Mouse (Mus musculus): Measurements from ENCODE around the gene Rasal1.

DNA sequence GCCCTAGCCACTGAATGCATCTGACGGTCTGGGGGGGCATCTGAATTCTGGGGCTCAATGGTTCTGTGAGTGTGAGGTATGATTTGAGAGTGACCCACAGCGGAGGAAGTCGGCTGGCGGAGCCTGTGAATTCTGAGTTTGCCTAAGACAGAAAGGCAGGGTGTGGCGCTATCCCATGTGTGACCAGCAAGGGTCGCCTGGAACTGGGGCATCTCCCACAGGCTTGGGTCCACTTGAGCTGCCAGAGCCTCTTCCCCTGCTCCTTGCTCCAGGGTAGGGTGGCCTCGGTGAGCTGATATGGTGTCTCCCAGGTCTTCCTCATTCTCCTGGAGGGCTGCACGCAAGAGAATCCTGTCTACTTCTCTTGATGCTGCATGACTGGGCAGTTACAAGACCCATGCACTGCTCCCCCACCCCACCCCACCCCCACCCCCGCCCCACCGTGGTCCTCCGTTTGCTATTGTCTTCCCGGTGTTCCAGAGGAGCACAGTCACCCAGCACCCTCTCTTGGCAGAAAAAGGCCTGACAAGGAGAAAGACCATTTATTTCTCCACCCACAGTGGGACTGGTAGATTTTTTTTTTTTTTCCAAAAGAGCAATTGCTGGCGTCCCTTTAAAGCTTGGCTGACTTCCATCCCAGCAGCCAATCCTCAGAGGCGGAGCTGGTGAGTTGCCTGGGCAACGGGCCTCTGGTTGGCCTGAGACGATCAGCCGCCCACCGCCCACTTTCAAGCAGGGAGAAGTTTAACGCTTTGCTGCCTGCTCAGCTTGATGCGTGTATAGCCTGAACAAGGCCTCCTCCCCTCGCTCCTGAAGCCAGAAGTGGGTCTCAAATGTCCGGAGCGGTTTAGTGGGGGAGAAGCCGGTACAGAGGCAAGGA lies 31.3 kb downstream of the Rasal1 start:
- TF ChIP-seq POLR2A (IDR thresholded peaks at IDR 0.05; ENCODE audit: borderline replicate concordance, extremely low read depth, insufficient read depth, insufficient read length, poor library complexity, severe bottlenecking) = no peak
- peak; percentile 73 for TF ChIP-seq CTCF (IDR thresholded peaks at IDR 0.05; ENCODE audit: borderline replicate concordance, extremely low read depth, insufficient read depth, insufficient read length)
